Mouse (Mus musculus) embryonic facial prominence, embryonic 14.5 days (tissue): ENCODE data around the gene Apbb2. TPM values are rescaled to one million over a fixed set of nuclear protein-coding genes. Genes with fewer than 3 reads are reported as not detected.
A peak's percentile ranks its signal among the peaks of the same experiment; 100 is the strongest.
"Not testable (repeated sequence)": the region's sequence is repeated elsewhere in the genome, so short reads cannot be mapped to it uniquely, and the experiment has no call there.

ENCODE experiments used
- ATAC-seq: fragments of 200-750 bp; cut with Nextera tagmentation; 2 replicates; pipeline ENCODE4 v1.8.0; 2017; ENCODE audit warnings: low read depth, moderate number of reproducible peaks, moderate TSS enrichment
- DNase-seq: peaks from one replicate; pipeline ENCODE4 v3.0.0-alpha.2; 2015; ENCODE audit warnings: low spot score
- H3K27ac ChIP-seq: fragments of 300-500 bp; sonication (generic); replicated peaks from 2 replicates; pipeline ENCODE4 v1.5.1; 2014; ENCODE audit warnings: low read depth, mild to moderate bottlenecking, low read length, moderate library complexity
- H3K27me3 ChIP-seq: fragments of 300-500 bp; sonication (generic); replicated peaks from 2 replicates; pipeline ENCODE4 v1.6.1; 2014; ENCODE audit warnings: low read length; ENCODE audit not compliant: control insufficient read depth, insufficient read depth
- H3K36me3 ChIP-seq: fragments of 300-500 bp; sonication (generic); 2 replicates; pipeline ENCODE4 v1.6.1; 2014; ENCODE audit warnings: low read length, mixed read lengths; ENCODE audit not compliant: control insufficient read depth, insufficient read depth
- H3K4me1 ChIP-seq: fragments of 300-500 bp; sonication (generic); 2 replicates; pipeline ENCODE4 v1.6.1; 2014; ENCODE audit warnings: antibody characterized with exemption, low read length; ENCODE audit not compliant: control insufficient read depth, insufficient read depth
- H3K4me2 ChIP-seq: fragments of 300-500 bp; sonication (generic); 2 replicates; pipeline ENCODE4 v1.6.1; 2014; ENCODE audit warnings: low read depth, mild to moderate bottlenecking, low read length, moderate library complexity, mixed read lengths
- H3K4me3 ChIP-seq: fragments of 300-500 bp; sonication (generic); 2 replicates; pipeline ENCODE4 v1.5.1; 2014; ENCODE audit warnings: low read depth, mild to moderate bottlenecking, low read length
- H3K9ac ChIP-seq: fragments of 300-500 bp; sonication (generic); 2 replicates; pipeline ENCODE4 v1.6.1; 2014; ENCODE audit warnings: low read depth, mild to moderate bottlenecking, low read length, moderate library complexity, mixed read lengths
- H3K9me3 ChIP-seq: fragments of 300-500 bp; sonication (generic); 2 replicates; pipeline ENCODE4 v1.6.1; 2016; ENCODE audit warnings: low read length; ENCODE audit not compliant: control insufficient read depth
- WGBS: fragments of 180-500 bp; shearing (Covaris S2); extraction: QIAGEN DNeasy Blood & Tissue Kit; methylation state at CpG from one replicate; pipeline ENCODE4 v1.1.7; 2014; 5-methylcytosine and 5-hydroxymethylcytosine counted together
- polyA plus RNA-seq: library from polyadenylated mRNA; unstranded; fragments of >200 nt; fragmentation: Nextera tagmentation; extraction: Ambion mirVana; gene quantifications from 2 replicates; pipeline ENCODE4 v1.2.1, GENCODE M21; 2014

Gene Apbb2
- polyA plus RNA-seq, 1 experiment from 2014 or later = 39.8 TPM

DNA sequence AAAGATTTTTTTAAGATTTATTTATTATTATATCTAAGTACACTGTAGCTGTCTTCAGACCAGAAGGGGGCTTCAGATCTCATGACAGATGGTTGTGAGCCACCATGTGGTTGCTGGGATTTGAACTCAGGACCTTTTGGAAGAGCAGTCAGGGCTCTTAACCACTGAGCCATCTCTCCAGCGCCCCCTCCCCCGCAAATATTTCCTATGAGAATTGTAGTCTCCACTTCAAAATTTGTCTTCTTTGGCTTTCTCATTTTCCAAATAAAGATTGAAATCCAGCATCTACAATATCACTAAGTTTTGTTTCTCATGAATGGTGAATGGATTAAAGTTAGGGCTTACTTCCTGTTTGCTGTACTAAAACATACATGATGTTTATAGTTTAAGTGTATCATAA, 356.1 kb downstream of the Apbb2 start:
- no peak for ATAC-seq

DNA sequence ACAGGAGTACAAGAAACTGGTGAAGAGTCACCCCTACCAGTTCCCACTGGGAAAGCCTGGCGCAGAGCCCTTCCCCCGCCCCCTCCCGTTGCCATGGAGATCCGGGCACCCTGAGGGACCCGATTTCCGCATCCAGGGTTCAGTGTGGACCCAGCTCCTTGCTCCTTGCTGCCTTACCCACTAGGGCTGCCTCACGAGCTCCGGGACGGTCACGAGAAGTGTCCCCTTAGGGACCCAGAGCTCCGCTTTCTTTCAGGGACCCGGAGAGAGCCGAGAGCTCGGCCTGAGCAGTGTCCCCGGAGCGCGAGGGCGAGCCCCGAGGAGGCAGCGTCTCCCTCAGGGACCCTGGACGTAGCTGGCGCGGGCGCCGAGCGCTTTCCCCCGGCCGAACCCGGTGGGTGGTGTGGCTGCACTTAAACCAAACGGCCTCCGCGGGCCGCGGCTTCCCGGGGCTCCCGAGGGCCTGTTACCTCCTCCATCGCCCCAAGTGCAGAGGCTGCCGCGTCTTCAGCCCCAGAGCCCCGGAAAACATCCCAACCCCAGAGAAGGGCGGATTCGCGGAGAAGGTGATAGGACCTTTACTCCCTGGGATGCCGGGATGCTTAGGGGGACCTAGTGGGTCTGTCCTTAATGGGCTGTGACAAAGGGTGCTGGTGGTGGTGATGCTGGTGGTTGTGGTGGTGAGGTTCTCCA, 358.7 kb downstream of the Apbb2 start, which contains the start of gene Nsun7:
Gene Nsun7 (plus strand): TSS at position 142 of the 693 bp plus-strand sequence.
- Histone ChIP-seq H3K9me3 (no peaks in the 10 kb centered on the region), H3K36me3 (no peaks in the 10 kb centered on the region), H3K27me3 (no peaks in the 10 kb centered on the region; the same call in 1 of the 2 replicates), H3K9ac (peak within 1 kb of the TSS; percentile 74), H3K4me3 (peak within 1 kb of the TSS; percentile 47), H3K4me1 (no peaks in the 10 kb centered on the region), H3K4me2 (peak within 1 kb of the TSS; percentile 75), H3K27ac (no peak within 1 kb of the TSS)
- ATAC-seq (peak; percentile 92), DNase-seq (peak; percentile 70)
- 2% methylated on average over 25 of the region's 44 CpGs for WGBS

More for the DNA sequence above, 356.1 kb downstream of the Apbb2 start:
- H3K4me2 ChIP-seq = no peak overlapping the region
- DNase-seq = no peak
- H3K36me3 ChIP-seq = no peaks in the 10 kb centered on the region
- H3K27ac ChIP-seq = no peak overlapping the region
- no peaks in the 10 kb centered on the region; the same call in 1 of the 2 replicates for H3K27me3 ChIP-seq
- WGBS = 80% methylated on average over 2 of the region's 2 CpGs
- no peak overlapping the region for H3K9ac ChIP-seq
- H3K4me3 ChIP-seq = no peak overlapping the region
- H3K9me3 ChIP-seq = no peaks in the 10 kb centered on the region
- H3K4me1 ChIP-seq = no peaks in the 10 kb centered on the region

DNA sequence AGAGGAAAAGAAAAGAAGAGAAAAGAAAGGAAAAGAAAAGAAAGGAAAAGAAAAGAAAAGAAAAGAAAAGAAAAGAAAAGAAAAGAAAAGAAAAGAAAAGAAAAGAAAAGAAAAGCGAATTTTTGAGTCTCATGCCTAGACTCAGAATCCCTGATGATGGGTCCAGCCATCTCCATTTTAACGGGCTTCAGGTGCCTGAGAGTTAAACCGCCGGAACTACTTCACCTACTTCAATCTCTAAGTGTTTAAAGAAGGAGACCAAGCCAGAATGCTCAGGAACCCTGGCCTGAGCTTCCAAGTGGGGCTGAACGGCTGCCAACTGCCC, 359.2 kb downstream of the Apbb2 start:
- Histone ChIP-seq H3K9ac (peak overlapping the region; percentile 74), H3K4me2 (peak overlapping the region; percentile 75), H3K4me3 (peak overlapping the region; percentile 47)
- H3K27me3 ChIP-seq, DNase-seq, H3K27ac ChIP-seq, H3K36me3 ChIP-seq, H3K9me3 ChIP-seq, H3K4me1 ChIP-seq: not testable (repeated sequence)
- WGBS = 8% methylated on average over 5 of the region's 5 CpGs
- ATAC-seq = peak; percentile 53; the same call in 1 of the 2 replicates

DNA sequence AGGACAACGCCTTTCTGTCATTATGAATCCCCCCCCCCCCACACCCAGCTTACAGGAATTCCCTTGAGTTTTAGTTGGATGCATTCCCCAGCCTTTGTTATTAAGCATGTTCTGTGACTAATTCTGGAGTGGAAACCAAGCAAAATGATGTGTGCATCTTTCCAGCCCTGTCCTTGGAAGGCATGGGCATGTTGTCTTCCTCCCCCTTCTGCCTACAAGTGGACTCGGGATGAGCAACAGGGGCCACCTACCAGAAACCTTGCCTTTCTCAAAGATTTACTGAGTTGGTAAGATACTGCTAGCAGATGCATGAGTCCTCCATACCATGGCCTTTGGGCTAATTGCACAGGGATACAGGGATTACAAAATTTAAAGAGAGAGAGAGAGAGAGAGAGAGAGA, 359.6 kb downstream of the Apbb2 start:
- Histone ChIP-seq H3K27me3 (no peaks in the 10 kb centered on the region; the same call in 1 of the 2 replicates), H3K4me3 (no peak overlapping the region), H3K9me3 (no peaks in the 10 kb centered on the region), H3K9ac (no peak overlapping the region), H3K36me3 (no peaks in the 10 kb centered on the region), H3K27ac (no peak overlapping the region), H3K4me2 (no peak overlapping the region), H3K4me1 (no peaks in the 10 kb centered on the region)
- ATAC-seq (no peak), DNase-seq (no peak)
- WGBS = 65% methylated on average over 2 of the region's 2 CpGs

DNA sequence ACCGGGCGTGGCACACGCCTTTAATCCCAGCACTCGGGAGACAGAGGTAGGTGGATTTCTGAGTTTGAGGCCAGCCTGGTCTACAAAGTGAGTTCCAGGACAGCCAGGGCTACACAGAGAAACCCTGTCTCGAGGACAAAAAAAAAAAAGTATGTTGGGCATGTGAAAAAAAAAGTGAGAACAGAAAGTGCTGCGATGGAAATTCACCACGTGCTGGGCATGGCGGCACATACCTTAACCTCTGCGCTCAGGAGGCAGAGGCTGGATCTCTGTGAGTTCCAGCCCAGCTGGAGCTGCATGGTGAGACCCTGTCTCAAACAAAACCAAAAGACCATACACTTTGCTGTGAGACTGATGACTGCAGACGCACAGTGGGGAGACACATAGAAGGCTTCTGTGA, 363.5 kb downstream of the Apbb2 start:
- ATAC-seq (no peak), DNase-seq (no peak)
- Histone ChIP-seq H3K4me2 (no peak overlapping the region), H3K4me3 (no peak overlapping the region), H3K9ac (no peak overlapping the region), H3K27me3 (no peaks in the 10 kb centered on the region), H3K36me3 (no peaks in the 10 kb centered on the region), H3K27ac (no peak overlapping the region), H3K4me1 (no peaks in the 10 kb centered on the region), H3K9me3 (no peaks in the 10 kb centered on the region)
- WGBS = 86% methylated on average over 10 of the region's 10 CpGs

DNA sequence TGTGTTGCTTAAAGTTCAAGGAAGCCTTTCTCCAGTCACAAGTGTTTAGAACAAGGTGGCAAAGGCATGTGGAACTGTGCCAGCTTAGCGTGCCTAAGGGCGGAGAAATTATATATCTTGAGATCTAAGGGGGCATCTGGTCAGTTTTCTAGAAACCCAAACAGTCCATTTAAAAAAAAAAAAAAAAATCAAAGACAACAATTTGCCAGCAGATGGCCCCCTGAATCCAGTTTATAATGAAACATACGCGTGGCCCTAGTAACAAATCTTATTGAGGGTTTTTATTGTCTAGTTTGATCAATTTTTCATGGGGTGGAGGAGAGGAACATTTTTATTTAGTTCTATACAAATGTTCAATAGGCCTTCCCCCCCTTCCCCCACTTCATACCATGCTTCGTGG, 365.4 kb downstream of the Apbb2 start:
- H3K4me3 ChIP-seq = no peak overlapping the region
- WGBS = 60% methylated on average over 5 of the region's 5 CpGs
- no peaks in the 10 kb centered on the region for H3K4me1 ChIP-seq
- ATAC-seq = no peak
- peak; percentile 16 for DNase-seq
- H3K27ac ChIP-seq = no peak overlapping the region
- no peaks in the 10 kb centered on the region for H3K36me3 ChIP-seq
- no peak overlapping the region for H3K9ac ChIP-seq
- H3K9me3 ChIP-seq = no peaks in the 10 kb centered on the region
- H3K27me3 ChIP-seq = no peaks in the 10 kb centered on the region
- H3K4me2 ChIP-seq = no peak overlapping the region

Other genes starting within 250 kb of the Apbb2 start
- gene Uchl1, start 57.3 kb upstream of the Apbb2 start, polyA plus RNA-seq = 142 TPM in 2 replicates
- gene Limch1, start 127.0 kb upstream of the Apbb2 start, polyA plus RNA-seq = 70.5 and 71.1 TPM in 2 replicates